Mouse (Mus musculus) hindbrain, embryonic 14.5 days (tissue): ENCODE results near the gene Prom1. TPM values are rescaled to one million over a fixed set of nuclear protein-coding genes. Genes with fewer than 3 reads are reported as not detected.
A peak's percentile ranks its signal among the peaks of the same experiment; 100 is the strongest.
"Not testable (repeated sequence)": the region's sequence is repeated elsewhere in the genome, so short reads cannot be mapped to it uniquely, and the experiment has no call there.

Experiments
- ATAC-seq: fragments of 200-750 bp; cut with Nextera tagmentation; 2 replicates; pipeline ENCODE4 v1.8.0; 2017; ENCODE audit warnings: moderate number of reproducible peaks, mild to moderate bottlenecking, moderate TSS enrichment, moderate library complexity; ENCODE audit not compliant: low FRiP score
- DNase-seq: peaks from one replicate; pipeline ENCODE4 v3.0.0-alpha.2; 2015; ENCODE audit warnings: low spot score
- H3K27ac ChIP-seq: fragments of 300-500 bp; sonication (generic); 2 replicates; pipeline ENCODE4 v1.5.1; 2014; ENCODE audit warnings: mild to moderate bottlenecking, moderate library complexity
- H3K27me3 ChIP-seq: fragments of 300-500 bp; sonication (generic); 2 replicates; pipeline ENCODE4 v1.6.1; 2014; ENCODE audit warnings: mild to moderate bottlenecking, low read length, mixed read lengths; ENCODE audit not compliant: control insufficient read depth, insufficient read depth
- H3K36me3 ChIP-seq: fragments of 300-500 bp; sonication (generic); replicated peaks from 2 replicates; pipeline ENCODE4 v1.6.1; 2014; ENCODE audit not compliant: control insufficient read depth, insufficient read depth
- H3K4me1 ChIP-seq: fragments of 300-500 bp; sonication (generic); replicated peaks from 2 replicates; pipeline ENCODE4 v1.6.1; 2014; ENCODE audit warnings: antibody characterized with exemption, low read length, mixed read lengths; ENCODE audit not compliant: control insufficient read depth, insufficient read depth
- H3K4me2 ChIP-seq: fragments of 300-500 bp; sonication (generic); replicated peaks from 2 replicates; pipeline ENCODE4 v1.6.1; 2014; ENCODE audit warnings: mild to moderate bottlenecking, moderate library complexity
- H3K4me3 ChIP-seq: fragments of 300-500 bp; sonication (generic); replicated peaks from 2 replicates; pipeline ENCODE4 v1.5.1; 2014; ENCODE audit warnings: mild to moderate bottlenecking, low read length
- H3K9ac ChIP-seq: fragments of 300-500 bp; sonication (generic); 2 replicates; pipeline ENCODE4 v1.6.1; 2014
- H3K9me3 ChIP-seq: fragments of 300-500 bp; sonication (generic); 2 replicates; pipeline ENCODE4 v1.6.1; 2016; ENCODE audit warnings: low read length; ENCODE audit not compliant: control insufficient read depth
- WGBS: fragments of 180-500 bp; shearing (Covaris S2); extraction: QIAGEN DNeasy Blood & Tissue Kit; methylation state at CpG from one replicate; pipeline ENCODE4 v1.1.7; 2014; 5-methylcytosine and 5-hydroxymethylcytosine counted together
- polyA plus RNA-seq: library from polyadenylated mRNA; unstranded; fragments of >200 nt; fragmentation: Nextera tagmentation; extraction: Ambion mirVana; gene quantifications from 2 replicates; pipeline ENCODE4 v1.2.1, GENCODE M21; 2014

Gene Prom1
- polyA plus RNA-seq, result 42.6 and 46.5 TPM in 2 replicates

GRCm38 (mm10) chr5:44101231-44102110 lies at the start of gene Prom1:
Gene Prom1 (minus strand): TSS chr5:44102032.
- ATAC-seq, result peak; percentile 67
- Histone ChIP-seq H3K4me1 (peaks cover 20% of the 10 kb centered on the region), H3K9ac (peak within 1 kb of the TSS; percentile 82), H3K4me3 (peak within 1 kb of the TSS; percentile 75), H3K36me3 (no peaks in the 10 kb centered on the region), H3K27ac (peak within 1 kb of the TSS; percentile 82), H3K27me3 (no peaks in the 10 kb centered on the region), H3K4me2 (peak within 1 kb of the TSS; percentile 95), H3K9me3 (no peaks in the 10 kb centered on the region)
- no peak for DNase-seq
- WGBS, result under 1% methylated on average over 44 of the region's 44 CpGs

- H3K9me3 ChIP-seq, result no peaks in the 10 kb centered on the region
- WGBS, result 88% methylated on average over 3 of the region's 3 CpGs
- no peak overlapping the region for H3K4me2 ChIP-seq
- no peak overlapping the region for H3K4me3 ChIP-seq
- H3K36me3 ChIP-seq, result no peaks in the 10 kb centered on the region
- no peak overlapping the region for H3K9ac ChIP-seq
- no peak overlapping the region for H3K27ac ChIP-seq
- H3K27me3 ChIP-seq, result no peaks in the 10 kb centered on the region
- no peaks in the 10 kb centered on the region for H3K4me1 ChIP-seq
- DNase-seq, result no peak
- no peak for ATAC-seq
Observed at GRCm38 (mm10) chr5:44147732-44148131, 45.9 kb upstream of the Prom1 start.

GRCm38 (mm10) chr5:44146437-44147332 lies 44.9 kb upstream of the Prom1 start:
- no peak overlapping the region for H3K9ac ChIP-seq
- DNase-seq, result no peak
- ATAC-seq, result no peak
- H3K4me2 ChIP-seq, result no peak overlapping the region
- no peak overlapping the region for H3K4me3 ChIP-seq
- WGBS, result 83% methylated on average over 6 of the region's 6 CpGs
- no peaks in the 10 kb centered on the region for H3K4me1 ChIP-seq
- H3K9me3 ChIP-seq, result no peaks in the 10 kb centered on the region
- H3K36me3 ChIP-seq, result no peaks in the 10 kb centered on the region
- H3K27ac ChIP-seq, result no peak overlapping the region
- no peaks in the 10 kb centered on the region for H3K27me3 ChIP-seq

DNA sequence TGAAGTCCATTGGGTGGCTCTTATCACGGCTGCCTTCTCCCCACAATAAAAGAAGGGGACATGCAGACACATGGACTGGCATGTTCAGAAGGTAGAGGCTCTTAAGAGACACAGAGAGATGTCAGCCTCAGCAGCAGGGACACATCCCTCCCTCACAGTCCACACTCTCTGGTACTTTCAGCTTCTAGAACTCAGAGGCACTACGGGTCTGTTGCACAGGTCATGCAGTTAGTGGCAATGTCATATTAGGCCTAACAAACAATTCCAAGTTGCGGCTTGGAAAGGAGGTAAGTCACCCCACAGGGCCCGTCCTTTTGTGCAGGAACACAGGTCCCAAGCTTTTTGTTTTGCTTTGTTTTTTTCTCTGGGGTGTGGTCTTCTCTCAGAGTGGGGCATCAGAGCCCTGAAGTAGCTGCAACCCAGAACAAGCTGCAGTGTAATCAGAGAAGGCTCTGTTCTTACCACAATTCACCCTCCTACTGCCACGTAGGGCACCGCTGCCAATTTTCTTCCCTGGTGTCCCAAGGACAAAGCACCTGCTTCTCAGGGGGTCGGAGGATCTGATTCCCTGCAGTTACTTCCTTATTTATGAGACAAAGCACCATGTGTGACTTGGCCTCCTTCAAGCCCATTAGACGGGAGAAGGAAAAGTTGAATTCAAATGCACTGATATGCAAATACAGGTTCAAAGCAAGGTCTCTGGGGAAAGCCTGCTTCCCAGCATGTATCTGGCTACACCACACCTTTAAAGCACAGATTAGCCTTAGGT lies 41.8 kb upstream of the Prom1 start:
- Histone ChIP-seq H3K27ac (no peak overlapping the region), H3K9me3 (no peaks in the 10 kb centered on the region), H3K27me3 (no peaks in the 10 kb centered on the region), H3K4me1 (no peaks in the 10 kb centered on the region), H3K9ac (no peak overlapping the region), H3K4me3 (no peak overlapping the region), H3K4me2 (no peak overlapping the region), H3K36me3 (no peaks in the 10 kb centered on the region)
- DNase-seq (no peak), ATAC-seq (no peak)
- WGBS, result 18% methylated on average over 8 of the region's 8 CpGs

DNA sequence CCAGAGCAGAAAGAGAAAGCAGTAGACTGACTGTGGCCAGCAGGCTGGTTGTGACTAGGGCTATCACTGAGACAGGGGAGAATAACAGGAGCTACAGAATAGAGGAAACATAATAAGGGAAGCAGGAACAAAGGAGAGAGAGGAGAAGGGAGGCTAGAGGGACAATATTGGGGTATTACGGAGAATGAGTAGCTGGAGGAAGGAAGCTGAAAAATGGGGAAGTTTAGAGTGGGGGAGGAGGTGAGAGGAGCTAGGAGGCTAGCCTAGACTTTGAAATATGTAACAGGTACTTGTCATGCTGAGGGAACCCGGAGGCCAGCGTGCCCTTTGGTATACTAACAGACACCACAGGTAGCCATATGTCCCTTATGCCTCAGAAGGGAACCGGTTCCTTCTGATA lies 25.7 kb upstream of the Prom1 start:
- Histone ChIP-seq H3K4me1 (no peaks in the 10 kb centered on the region), H3K27me3 (no peaks in the 10 kb centered on the region), H3K9ac (no peak overlapping the region), H3K9me3 (no peaks in the 10 kb centered on the region), H3K36me3 (no peaks in the 10 kb centered on the region), H3K27ac (no peak overlapping the region), H3K4me3 (no peak overlapping the region), H3K4me2 (no peak overlapping the region)
- ATAC-seq, result no peak
- 90% methylated on average over 4 of the region's 4 CpGs for WGBS
- DNase-seq, result no peak

DNA sequence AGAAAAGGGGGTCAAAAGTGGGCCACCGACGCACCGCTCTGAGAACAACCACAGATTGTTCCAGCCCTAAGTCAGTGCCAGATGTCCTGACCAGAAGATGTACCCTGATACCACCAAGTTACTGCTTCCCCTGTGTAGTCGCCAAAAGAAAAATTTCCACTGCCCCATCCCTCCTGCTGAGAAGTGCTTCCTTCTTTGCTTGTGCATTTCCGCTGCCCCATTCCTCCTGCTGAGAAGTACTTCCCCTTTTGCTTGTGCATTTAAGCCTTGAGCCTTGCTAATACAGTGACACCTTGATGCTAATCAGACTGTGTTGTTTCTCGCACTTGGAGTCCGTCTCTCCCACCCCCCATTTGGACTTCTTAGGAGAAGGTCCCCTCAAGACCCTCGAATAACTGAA lies 24.7 kb upstream of the Prom1 start:
- H3K9ac ChIP-seq, H3K4me1 ChIP-seq, H3K36me3 ChIP-seq, H3K27ac ChIP-seq, H3K4me3 ChIP-seq, H3K4me2 ChIP-seq, H3K9me3 ChIP-seq, ATAC-seq, H3K27me3 ChIP-seq, DNase-seq: not testable (repeated sequence)
- WGBS, result 88% methylated on average over 8 of the region's 8 CpGs

GRCm38 (mm10) chr5:44121390-44121789 lies 19.6 kb upstream of the Prom1 start:
- 96% methylated on average over 2 of the region's 2 CpGs for WGBS

GRCm38 (mm10) chr5:44113138-44113537 lies 11.3 kb upstream of the Prom1 start:
- no peak overlapping the region for H3K4me2 ChIP-seq
- ATAC-seq, result no peak
- no peaks in the 10 kb centered on the region for H3K36me3 ChIP-seq
- no peak overlapping the region for H3K27ac ChIP-seq
- no peak for DNase-seq
- no peak overlapping the region for H3K9ac ChIP-seq
- WGBS, result 97% methylated on average over 2 of the region's 2 CpGs
- H3K27me3 ChIP-seq, result no peaks in the 10 kb centered on the region
- no peak overlapping the region for H3K4me3 ChIP-seq
- H3K9me3 ChIP-seq, result no peaks in the 10 kb centered on the region
- no peaks in the 10 kb centered on the region for H3K4me1 ChIP-seq

More at GRCm38 (mm10) chr5:44121390-44121789, 19.6 kb upstream of the Prom1 start:
- DNase-seq (no peak), ATAC-seq (no peak)
- H3K9me3 ChIP-seq, result no peaks in the 10 kb centered on the region
- no peak overlapping the region for H3K4me3 ChIP-seq
- H3K27me3 ChIP-seq, result no peaks in the 10 kb centered on the region
- no peak overlapping the region for H3K9ac ChIP-seq
- no peaks in the 10 kb centered on the region for H3K36me3 ChIP-seq
- no peak overlapping the region for H3K27ac ChIP-seq
- no peaks in the 10 kb centered on the region for H3K4me1 ChIP-seq
- no peak overlapping the region for H3K4me2 ChIP-seq

DNA sequence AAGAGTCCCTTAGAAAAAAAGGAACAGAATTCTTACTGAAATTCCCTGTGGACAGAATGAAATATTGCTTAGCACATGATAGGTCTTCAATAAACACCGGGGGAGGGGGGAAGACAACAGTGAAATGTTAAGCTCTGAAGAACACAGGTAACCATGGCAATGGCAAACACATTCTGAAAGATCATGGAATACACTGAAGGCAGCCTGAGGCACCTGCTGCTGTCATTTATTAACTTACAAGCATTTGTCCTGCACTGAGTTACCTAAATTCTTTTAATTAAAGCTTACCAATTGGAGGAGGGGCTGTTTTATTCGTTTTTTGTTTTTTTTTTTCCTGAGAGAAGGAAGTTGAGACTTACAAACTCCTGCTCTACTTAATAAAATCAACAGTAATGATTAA lies 7.3 kb upstream of the Prom1 start:
- DNase-seq, result no peak
- H3K27ac ChIP-seq, result no peak overlapping the region
- H3K4me1 ChIP-seq, result no peaks in the 10 kb centered on the region
- no peak overlapping the region for H3K4me2 ChIP-seq
- no peaks in the 10 kb centered on the region for H3K27me3 ChIP-seq
- H3K4me3 ChIP-seq, result no peak overlapping the region
- H3K9me3 ChIP-seq, result no peaks in the 10 kb centered on the region
- H3K36me3 ChIP-seq, result no peaks in the 10 kb centered on the region
- ATAC-seq, result no peak
- 67% methylated on average over 2 of the region's 2 CpGs for WGBS
- H3K9ac ChIP-seq, result no peak overlapping the region
